Mouse (Mus musculus) ZHBTc4 (cell line): ENCODE measurements around the gene Acot3.

ENCODE experiments used
- DNase-seq: peaks from one replicate; pipeline ENCODE4 v3.0.0-alpha.2; 2011; ENCODE audit warnings: low read depth, low spot score

Gene Acot3

DNA sequence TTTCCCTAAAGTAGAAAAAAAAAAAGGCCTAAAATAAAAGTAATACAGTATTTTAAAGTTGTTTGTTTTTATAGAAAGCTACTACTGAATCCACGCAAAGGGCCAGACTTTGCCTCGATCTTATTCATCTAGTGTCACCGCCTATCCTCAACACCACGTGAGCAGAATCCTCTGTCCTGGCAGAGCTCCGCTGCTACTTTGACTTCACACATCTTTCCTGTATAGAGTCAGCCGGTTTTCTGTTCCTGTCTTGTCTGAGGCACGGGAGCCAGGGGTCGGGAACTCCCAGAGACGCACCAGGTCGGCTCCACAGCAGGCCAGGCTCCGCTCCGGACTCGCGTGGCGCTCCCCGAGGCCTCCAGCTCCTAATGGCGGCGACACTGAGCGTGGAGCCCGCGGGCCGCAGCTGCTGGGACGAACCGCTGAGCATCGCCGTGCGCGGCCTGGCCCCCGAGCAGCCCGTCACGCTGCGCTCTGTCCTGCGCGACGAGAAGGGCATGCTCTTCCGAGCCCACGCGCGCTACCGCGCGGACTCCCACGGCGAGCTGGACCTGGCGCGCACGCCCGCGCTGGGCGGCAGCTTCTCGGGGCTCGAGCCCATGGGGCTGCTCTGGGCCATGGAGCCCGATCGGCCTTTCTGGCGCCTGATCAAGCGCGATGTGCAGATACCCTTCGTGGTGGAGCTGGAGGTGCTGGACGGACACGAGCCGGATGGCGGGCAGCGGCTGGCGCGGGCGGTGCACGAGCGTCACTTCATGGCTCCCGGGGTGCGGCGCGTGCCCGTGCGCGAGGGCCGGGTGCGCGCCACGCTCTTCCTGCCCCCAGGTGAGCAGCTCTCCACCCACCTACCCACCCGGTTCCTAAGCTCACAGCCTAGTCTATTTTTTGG lies 48.9 kb downstream of the Acot3 start, which contains the start of gene Acot6:
Acot6 (plus strand) TSS at position 51 of the 889 bp plus-strand sequence.
- peak; percentile 63 for DNase-seq

DNA sequence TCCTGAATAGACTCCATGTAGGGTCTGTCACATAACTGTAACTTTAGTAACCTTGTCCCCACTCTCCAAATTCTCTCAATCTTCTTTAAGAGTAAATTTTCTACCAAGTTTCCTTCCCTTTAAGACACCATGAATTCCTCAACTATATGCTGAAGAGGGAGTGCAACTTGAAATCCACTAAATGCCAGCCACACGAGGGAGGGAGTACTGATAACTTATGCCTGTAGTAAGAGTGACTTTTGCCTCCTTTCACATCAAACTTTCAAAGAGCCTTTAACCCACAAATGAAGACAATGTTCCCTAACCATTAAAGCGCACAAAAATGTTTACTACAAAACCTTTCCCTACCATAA lies 49.5 kb downstream of the Acot3 start:
- DNase-seq: no peak

DNA sequence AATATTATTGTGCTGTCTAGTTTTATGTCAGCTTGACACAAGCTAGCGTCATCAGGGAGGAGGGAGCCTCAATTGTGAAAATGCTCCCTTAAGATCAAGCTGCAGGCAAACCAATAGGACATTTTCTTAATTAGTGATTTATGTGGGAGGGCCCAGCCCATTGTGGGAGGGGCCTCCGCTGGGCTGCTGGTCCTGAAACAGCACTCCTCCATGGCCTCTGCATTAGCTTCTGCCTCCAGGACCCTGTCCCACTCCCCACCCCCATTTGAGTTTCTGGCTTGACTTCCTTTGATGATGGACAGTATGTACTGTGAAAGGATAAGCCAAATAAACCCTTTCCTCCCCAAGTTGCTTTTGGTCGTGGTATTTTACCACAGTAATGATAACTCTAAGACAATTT lies 55.1 kb downstream of the Acot3 start:
- no peak for DNase-seq

DNA sequence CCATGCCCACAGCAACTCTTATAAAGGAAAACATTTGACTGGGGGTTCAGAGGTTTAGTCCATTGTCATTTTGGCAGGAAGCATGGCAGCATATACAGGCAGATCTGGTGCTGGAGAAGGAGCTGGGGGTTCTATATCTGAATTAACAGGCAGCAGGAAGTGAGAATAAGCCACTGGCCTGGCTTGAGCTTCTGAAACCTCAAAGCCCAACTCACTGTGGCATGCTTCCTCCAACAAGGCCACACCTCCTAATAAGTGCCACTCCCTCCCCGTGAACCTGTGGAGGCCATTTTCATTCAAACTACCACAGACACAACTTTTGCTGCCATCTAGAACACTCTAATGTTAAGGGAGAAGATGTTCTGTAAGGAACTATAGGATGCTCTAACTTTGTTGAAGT lies 55.7 kb downstream of the Acot3 start:
- peak; percentile 40 for DNase-seq

DNA sequence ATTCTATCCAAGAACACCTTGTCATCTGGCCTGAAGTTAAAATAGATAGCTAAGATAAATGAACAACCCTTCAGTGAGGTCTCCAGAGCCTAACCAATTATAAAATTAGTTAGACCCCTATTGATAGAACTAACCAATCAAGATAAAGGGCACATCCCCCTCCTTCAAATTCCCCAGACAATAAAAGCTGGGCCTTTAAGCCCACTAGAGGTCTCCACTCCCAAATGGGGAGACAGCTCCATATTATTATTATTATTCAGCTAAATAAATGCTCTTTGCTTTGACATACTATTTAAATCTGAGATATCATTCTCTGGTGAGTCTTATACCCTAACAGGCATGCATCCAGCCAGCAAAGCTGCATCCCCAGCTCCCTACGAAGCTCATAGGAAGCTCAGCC lies 58.0 kb downstream of the Acot3 start:
- DNase-seq: no peak
